Comparison of ENCODE assay signal across 26 mouse cellular contexts in the genomic region with DNA sequence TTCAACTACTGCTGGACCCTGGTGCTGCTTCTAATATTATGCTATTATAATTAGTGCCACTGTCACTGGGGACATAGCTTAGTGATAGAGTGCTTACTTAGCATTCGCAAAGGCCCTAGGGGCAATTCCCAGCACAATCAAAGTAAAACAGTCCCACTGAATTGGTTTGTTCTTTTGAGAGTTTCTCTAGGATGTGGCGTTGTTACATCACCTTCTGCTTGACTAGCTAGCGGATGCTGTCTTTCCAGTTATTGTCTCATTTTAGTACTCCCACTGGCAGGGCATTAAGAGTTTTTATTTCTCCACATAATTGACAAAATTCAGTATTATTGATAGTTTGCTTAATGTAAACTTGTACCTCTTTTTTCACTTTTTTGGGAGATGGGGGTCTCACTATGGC. TPM values are rescaled to one million over a fixed set of nuclear protein-coding genes. Genes with fewer than 3 reads are reported as not detected.
DNase-seq lines count a peak whose midpoint lies in the region; ATAC-seq and TF ChIP-seq lines count a peak whose summit lies in the region.
"Had no signal": no experiment of that assay in that cellular context is flagged by ENCODE, and none has a peak within 500 bp of the region (broad histone marks: within the 10 kb centered on the region; RNA-seq: fewer than 3 reads in every experiment).

No protein-coding gene starts in this region.

- WGBS in heart, embryonic 14.5 days = 97% methylated on average over 3 of the region's 3 CpGs
- WGBS in midbrain, embryonic 14.5 days = 73% methylated on average over 3 of the region's 3 CpGs
- 74% methylated on average over 3 of the region's 3 CpGs for WGBS in midbrain, embryonic 16.5 days

- H3K9me3 ChIP-seq in heart, embryonic 14.5 days (ENCODE audit: control insufficient read depth, low read length) = no peaks in the 10 kb centered on the region
- H3K9me3 ChIP-seq in midbrain, embryonic 14.5 days (ENCODE audit: control insufficient read depth, low read length) = no peaks in the 10 kb centered on the region
- H3K9me3 ChIP-seq in midbrain, embryonic 16.5 days (replicated peaks; ENCODE audit: control insufficient read depth, low read length, poor library complexity, severe bottlenecking) = no peaks in the 10 kb centered on the region
- H3K9me3 ChIP-seq: embryonic facial prominence, embryonic 15.5 days; forebrain, embryonic 15.5 days; hindbrain, embryonic 13.5 days; intestine, embryonic 15.5 days had no signal

- no peaks in the 10 kb centered on the region for H3K36me3 ChIP-seq in heart, embryonic 14.5 days (ENCODE audit: control insufficient read depth, insufficient read depth, low read length)
- no peaks in the 10 kb centered on the region for H3K36me3 ChIP-seq in midbrain, embryonic 14.5 days (ENCODE audit: control insufficient read depth, insufficient read depth, low read length)
- no peaks in the 10 kb centered on the region for H3K36me3 ChIP-seq in midbrain, embryonic 16.5 days (ENCODE audit: control insufficient read depth, insufficient read depth, low read length)
- H3K36me3 ChIP-seq: embryonic facial prominence, embryonic 15.5 days; forebrain, embryonic 15.5 days; hindbrain, embryonic 13.5 days; intestine, embryonic 15.5 days had no signal

- H3K4me3 ChIP-seq in heart, embryonic 14.5 days (ENCODE audit: control insufficient read depth in 1 of 2, insufficient read depth in 1 of 2, low read depth in 1 of 2, low read length in 2 of 2) = no peak overlapping the region
- H3K4me3 ChIP-seq in midbrain, embryonic 14.5 days (replicated peaks; ENCODE audit: low read depth, low read length) = no peak overlapping the region
- H3K4me3 ChIP-seq in midbrain, embryonic 16.5 days (ENCODE audit: low read depth, low read length) = no peak overlapping the region
- no peak overlapping the region for H3K4me3 ChIP-seq in embryonic fibroblast, embryonic 13.5 days (ENCODE audit: insufficient read depth, low read length)
- H3K4me3 ChIP-seq: embryonic facial prominence, embryonic 15.5 days; forebrain, embryonic 15.5 days; hindbrain, embryonic 13.5 days; intestine, embryonic 15.5 days had no signal

- H3K27me3 ChIP-seq in heart, embryonic 14.5 days (ENCODE audit: control insufficient read depth, insufficient read depth, low read length) = no peaks in the 10 kb centered on the region
- H3K27me3 ChIP-seq in midbrain, embryonic 14.5 days (ENCODE audit: control insufficient read depth, insufficient read depth, low read length) = no peaks in the 10 kb centered on the region
- no peaks in the 10 kb centered on the region for H3K27me3 ChIP-seq in midbrain, embryonic 16.5 days (ENCODE audit: control insufficient read depth, insufficient read depth, low read depth, low read length)
- H3K27me3 ChIP-seq: embryonic facial prominence, embryonic 15.5 days; forebrain, embryonic 15.5 days; hindbrain, embryonic 13.5 days; intestine, embryonic 15.5 days; Patski had no signal

- H3K9ac ChIP-seq in heart, embryonic 14.5 days (ENCODE audit: low read length) = no peak overlapping the region
- H3K9ac ChIP-seq in midbrain, embryonic 14.5 days (replicated peaks; ENCODE audit: low read length) = no peak overlapping the region
- H3K9ac ChIP-seq in midbrain, embryonic 16.5 days (ENCODE audit: low read depth, low read length) = no peak overlapping the region
- H3K9ac ChIP-seq: embryonic facial prominence, embryonic 15.5 days; forebrain, embryonic 15.5 days; hindbrain, embryonic 13.5 days; intestine, embryonic 15.5 days had no signal

- intact Hi-C loops in heart, postnatal 14 days (cut with DNase I) = no loop called here

- ATAC-seq in heart, embryonic 14.5 days (ENCODE audit: insufficient number of reproducible peaks, insufficient read depth, low FRiP score, low read depth) = no peak
- no peak for ATAC-seq in midbrain, embryonic 14.5 days (ENCODE audit: low FRiP score, low TSS enrichment)
- ATAC-seq in midbrain, embryonic 16.5 days = no peak
- ATAC-seq: activated CD4-positive, CD25-positive, alpha-beta regulatory T cell, adult 4 months; CD4-positive, CD25-positive, alpha-beta regulatory T cell, adult 4 months; forebrain, embryonic 15.5 days had no signal

- no peak for TF ChIP-seq CTCF in embryonic fibroblast, embryonic 13.5 days (IDR thresholded peaks at IDR 0.05; ENCODE audit: borderline replicate concordance, insufficient read depth, low read length)

- H3K27ac ChIP-seq in heart, embryonic 14.5 days (replicated peaks in 1 of 2; ENCODE audit: control insufficient read depth in 1 of 2, insufficient read depth in 1 of 2, low read depth in 2 of 2, low read length in 2 of 2) = peak overlapping the region; percentile 75 to 84; a peak in 3 of 4 replicates
- no peak overlapping the region for H3K27ac ChIP-seq in midbrain, embryonic 14.5 days (replicated peaks; ENCODE audit: low read depth, low read length)
- H3K27ac ChIP-seq in midbrain, embryonic 16.5 days (ENCODE audit: low read length) = no peak overlapping the region
- peak overlapping the region; percentile 82 for H3K27ac ChIP-seq in embryonic fibroblast, embryonic 13.5 days (ENCODE audit: insufficient read depth, low read length)
- H3K27ac ChIP-seq: embryonic facial prominence, embryonic 15.5 days; forebrain, embryonic 15.5 days; hindbrain, embryonic 13.5 days; intestine, embryonic 15.5 days had no signal

- no peak overlapping the region for H3K4me2 ChIP-seq in heart, embryonic 14.5 days (ENCODE audit: low read length)
- H3K4me2 ChIP-seq in midbrain, embryonic 14.5 days (ENCODE audit: low read length) = no peak overlapping the region
- H3K4me2 ChIP-seq in midbrain, embryonic 16.5 days (ENCODE audit: low read length) = no peak overlapping the region
- H3K4me2 ChIP-seq: embryonic facial prominence, embryonic 15.5 days; forebrain, embryonic 15.5 days; hindbrain, embryonic 13.5 days; intestine, embryonic 15.5 days had no signal

- H3K4me1 ChIP-seq in heart, embryonic 14.5 days (ENCODE audit: control insufficient read depth in 2 of 2, insufficient read depth in 2 of 2, low read length in 2 of 2) = peaks cover 9 to 14% of the 10 kb centered on the region in 2 experiments
- no peaks in the 10 kb centered on the region for H3K4me1 ChIP-seq in midbrain, embryonic 14.5 days (ENCODE audit: control insufficient read depth, insufficient read depth, low read length)
- no peaks in the 10 kb centered on the region for H3K4me1 ChIP-seq in midbrain, embryonic 16.5 days (ENCODE audit: control insufficient read depth, insufficient read depth, low read length)
- H3K4me1 ChIP-seq in embryonic fibroblast, embryonic 13.5 days (ENCODE audit: control insufficient read depth, insufficient read depth, low read length) = peaks cover 9% of the 10 kb centered on the region
- H3K4me1 ChIP-seq: forebrain, embryonic 15.5 days; hindbrain, embryonic 13.5 days; intestine, embryonic 15.5 days had no signal

- DNase-seq in heart, postnatal 14 days = no peak
- DNase-seq in midbrain, embryonic 14.5 days = peak; percentile 14
- no peak for DNase-seq in embryo, embryonic 10 days (ENCODE audit: low spot score)
- DNase-seq: B cell, adult 2 months; cerebellum, adult 18-20 months; cerebellum, adult 9-11 months; cerebellum, postnatal 36 days had no signal

- no peak for TF ChIP-seq POLR2A in embryonic fibroblast, embryonic 13.5 days (IDR thresholded peaks at IDR 0.05; ENCODE audit: low read depth, low read length)

RNA-seq across cellular contexts. Expression of a gene that starts 34.4 kb away (rescaled TPM):
- polyA plus RNA-seq in heart, embryonic 14.5 days (2014; fragmentation: Nextera tagmentation; extraction: Ambion mirVana) = 47.2 and 48.4 TPM in 2 replicates
- 10 to 100 TPM; 49.3 to 50.3 TPM for total RNA-seq in heart, postnatal 14 days (2021)
- 19.9 and 21.2 TPM in 2 replicates for polyA plus RNA-seq in midbrain, embryonic 14.5 days (2014; fragmentation: Nextera tagmentation; extraction: Ambion mirVana)
- polyA plus RNA-seq in midbrain, embryonic 16.5 days (2015; fragmentation: Nextera tagmentation; extraction: Ambion mirVana) = 19.4 and 20.3 TPM in 2 replicates
- 52.0 and 56.7 TPM in 2 replicates for polyA plus RNA-seq in embryonic fibroblast, embryonic 13.5 days (2011; ENCODE audit: insufficient read length, low read depth, missing spikeins)

RNA-seq across cellular contexts. Expression of a gene that starts 34.7 kb away (rescaled TPM):
- not detected in 2 replicates for polyA plus RNA-seq in heart, embryonic 14.5 days (2014; fragmentation: Nextera tagmentation; extraction: Ambion mirVana)
- not detected for total RNA-seq in heart, postnatal 14 days (2021)
- not detected in 2 replicates for polyA plus RNA-seq in midbrain, embryonic 14.5 days (2014; fragmentation: Nextera tagmentation; extraction: Ambion mirVana)
- not detected in 2 replicates for polyA plus RNA-seq in midbrain, embryonic 16.5 days (2015; fragmentation: Nextera tagmentation; extraction: Ambion mirVana)
- polyA plus RNA-seq in embryonic fibroblast, embryonic 13.5 days (2011; ENCODE audit: insufficient read length, low read depth, missing spikeins) = not detected in 2 replicates
- total RNA-seq: adrenal gland, adult 18-20 months; adrenal gland, postnatal 25 days; gastrocnemius, adult 8-10 months; gastrocnemius, postnatal 36 days; heart, adult 18-20 months; hematopoietic stem cell, adult 5-6 weeks had no signal
- polyA plus RNA-seq: activated CD4-positive, CD25-positive, alpha-beta regulatory T cell, adult 4 months; CD4-positive, CD25-positive, alpha-beta regulatory T cell, adult 4 months; embryonic facial prominence, embryonic 11.5 days; embryonic facial prominence, embryonic 15.5 days; forebrain, embryonic 11.5 days; forebrain, embryonic 15.5 days; hindbrain, embryonic 13.5 days; intestine, embryonic 15.5 days; kidney, embryonic 14.5 days; Patski had no signal

Comparison
In these comparisons a context has a peak if more than half of its experiments do, and no peak if none do; other contexts are left out.
1. H3K27ac ChIP-seq: peak in heart, embryonic 14.5 days (2 of 2) and embryonic fibroblast, embryonic 13.5 days (single experiment); none in midbrain, embryonic 14.5 days (single experiment) and midbrain, embryonic 16.5 days (single experiment).